Mouse (Mus musculus): ENCODE measurements around the gene Tnfsf8.
A peak's percentile ranks its signal among the peaks of the same experiment; 100 is the strongest.

The Tnfsf8 gene

GRCm38 (mm10) chr4:63860688-63861540 is at the start of gene Tnfsf8:
Gene Tnfsf8, minus strand, starts transcription at chr4:63861347.
- no peak for DNase-seq (ENCODE audit: low spot score)

- no peak for DNase-seq (ENCODE audit: low spot score)
These were observed 47.4 kb upstream of the Tnfsf8 start for GRCm38 (mm10) chr4:63908511-63908910.

GRCm38 (mm10) chr4:63907473-63907872 is 46.3 kb upstream of the Tnfsf8 start:
- DNase-seq (ENCODE audit: low spot score) = no peak

GRCm38 (mm10) chr4:63906050-63906449 is 44.9 kb upstream of the Tnfsf8 start:
- no peak for DNase-seq (ENCODE audit: low spot score)

GRCm38 (mm10) chr4:63899081-63899523 is 38.0 kb upstream of the Tnfsf8 start:
- no peak for DNase-seq (ENCODE audit: low spot score)

GRCm38 (mm10) chr4:63897152-63897551 is 36.0 kb upstream of the Tnfsf8 start:
- no peak for DNase-seq (ENCODE audit: low spot score)

GRCm38 (mm10) chr4:63886156-63886555 is 25.0 kb upstream of the Tnfsf8 start:
- DNase-seq (ENCODE audit: low spot score) = no peak

GRCm38 (mm10) chr4:63876720-63877119 is 15.6 kb upstream of the Tnfsf8 start:
- no peak for DNase-seq (ENCODE audit: low spot score)

GRCm38 (mm10) chr4:63875480-63875879 is 14.3 kb upstream of the Tnfsf8 start:
- no peak for DNase-seq (ENCODE audit: low spot score)

- DNase-seq (ENCODE audit: low spot score) = no peak
These were observed 9.5 kb upstream of the Tnfsf8 start for GRCm38 (mm10) chr4:63870678-63871077.

- no peak for DNase-seq (ENCODE audit: low spot score)
These were observed 7.6 kb upstream of the Tnfsf8 start for GRCm38 (mm10) chr4:63868770-63869169.

GRCm38 (mm10) chr4:63862953-63863352 is 1.8 kb upstream of the Tnfsf8 start:
- DNase-seq (ENCODE audit: low spot score) = no peak

GRCm38 (mm10) chr4:63862092-63862697 is 1.0 kb upstream of the Tnfsf8 start:
- peak; percentile 40 for DNase-seq (ENCODE audit: low spot score)

- DNase-seq (ENCODE audit: low spot score) = no peak
These were observed 911 bp downstream of the Tnfsf8 start for GRCm38 (mm10) chr4:63860236-63860635.

GRCm38 (mm10) chr4:63859785-63860203 is 1.4 kb downstream of the Tnfsf8 start:
- DNase-seq (ENCODE audit: low spot score) = no peak

- DNase-seq (ENCODE audit: low spot score) = no peak
These were observed 2.4 kb downstream of the Tnfsf8 start for GRCm38 (mm10) chr4:63858646-63859224.

GRCm38 (mm10) chr4:63856764-63857163 is 4.4 kb downstream of the Tnfsf8 start:
- DNase-seq (ENCODE audit: low spot score) = no peak

GRCm38 (mm10) chr4:63853782-63854386 is 7.3 kb downstream of the Tnfsf8 start:
- DNase-seq (ENCODE audit: low spot score) = no peak

GRCm38 (mm10) chr4:63850082-63850481 is 11.1 kb downstream of the Tnfsf8 start:
- no peak for DNase-seq (ENCODE audit: low spot score)

- no peak for DNase-seq (ENCODE audit: low spot score)
These were observed 14.1 kb downstream of the Tnfsf8 start for GRCm38 (mm10) chr4:63846881-63847597.

- DNase-seq (ENCODE audit: low spot score) = no peak
These were observed 15.4 kb downstream of the Tnfsf8 start for GRCm38 (mm10) chr4:63845760-63846159.

GRCm38 (mm10) chr4:63843924-63844323 is 17.2 kb downstream of the Tnfsf8 start:
- DNase-seq (ENCODE audit: low spot score) = peak; percentile 52
